Mouse (Mus musculus): ENCODE results near the gene Frmpd1.

- TF ChIP-seq CTCF (IDR thresholded peaks at IDR 0.05; ENCODE audit: extremely low read depth, insufficient read length, insufficient replicate concordance, low read depth, low read length) (no peak), POLR2A (IDR thresholded peaks at IDR 0.05; ENCODE audit: low read depth, low read length) (no peak)
Observed at GRCm38 (mm10) chr4:45142411-45142810, 42.3 kb upstream of the Frmpd1 start.

All from small intestine, adult 2 months (tissue).